Mouse (Mus musculus): Measurements from ENCODE around the gene Aars. TPM values are rescaled to one million over a fixed set of nuclear protein-coding genes. Genes with fewer than 3 reads are reported as not detected.
"Not testable (repeated sequence)": the region's sequence is repeated elsewhere in the genome, so short reads cannot be mapped to it uniquely, and the experiment has no call there.

Gene Aars
- total RNA-seq, 2 experiments from 2014 or later: 10.3 to 26.0 TPM

GRCm38 (mm10) chr8:111053827-111054518 is 21.0 kb downstream of the Aars start:
- no peak for ATAC-seq (ENCODE audit: poor library complexity, severe bottlenecking)

GRCm38 (mm10) chr8:111055031-111055634 is 22.2 kb downstream of the Aars start:
- no peak for ATAC-seq (ENCODE audit: poor library complexity, severe bottlenecking)

GRCm38 (mm10) chr8:111055661-111056060 is 22.7 kb downstream of the Aars start:
- no peak for ATAC-seq (ENCODE audit: poor library complexity, severe bottlenecking)

- ATAC-seq (ENCODE audit: poor library complexity, severe bottlenecking): peak; percentile 99
These were observed 23.3 kb downstream of the Aars start, which contains the start of gene Exosc6 for GRCm38 (mm10) chr8:111056158-111056663. TSS of gene Exosc6 (plus strand) at chr8:111056339.

GRCm38 (mm10) chr8:111056691-111057293 is 23.8 kb downstream of the Aars start:
- ATAC-seq (ENCODE audit: poor library complexity, severe bottlenecking): peak; percentile 19

GRCm38 (mm10) chr8:111058946-111059572 is 26.1 kb downstream of the Aars start:
- ATAC-seq (ENCODE audit: poor library complexity, severe bottlenecking): no peak

- ATAC-seq (ENCODE audit: poor library complexity, severe bottlenecking): peak; percentile 22
These were observed 28.7 kb downstream of the Aars start for GRCm38 (mm10) chr8:111061688-111062071.

- ATAC-seq (ENCODE audit: poor library complexity, severe bottlenecking): peak; percentile 65
These were observed 29.3 kb downstream of the Aars start for GRCm38 (mm10) chr8:111062072-111062757.

- ATAC-seq (ENCODE audit: poor library complexity, severe bottlenecking): no peak
These were observed 29.9 kb downstream of the Aars start for GRCm38 (mm10) chr8:111062893-111063292.

GRCm38 (mm10) chr8:111066308-111066707 is 33.4 kb downstream of the Aars start:
- no peak for ATAC-seq (ENCODE audit: poor library complexity, severe bottlenecking)

- no peak for ATAC-seq (ENCODE audit: poor library complexity, severe bottlenecking)
These were observed 34.5 kb downstream of the Aars start for GRCm38 (mm10) chr8:111067439-111067838.

- ATAC-seq (ENCODE audit: poor library complexity, severe bottlenecking): not testable (repeated sequence)
These were observed 35.7 kb downstream of the Aars start for GRCm38 (mm10) chr8:111068660-111069059.

GRCm38 (mm10) chr8:111075926-111076325 is 43.0 kb downstream of the Aars start:
- no peak for ATAC-seq (ENCODE audit: poor library complexity, severe bottlenecking)

GRCm38 (mm10) chr8:111079461-111079860 is 46.5 kb downstream of the Aars start:
- no peak for ATAC-seq (ENCODE audit: poor library complexity, severe bottlenecking)

- no peak for ATAC-seq (ENCODE audit: poor library complexity, severe bottlenecking)
These were observed 46.9 kb downstream of the Aars start for GRCm38 (mm10) chr8:111079861-111080271.

- no peak for ATAC-seq (ENCODE audit: poor library complexity, severe bottlenecking)
These were observed 48.8 kb downstream of the Aars start for GRCm38 (mm10) chr8:111081580-111082258.

GRCm38 (mm10) chr8:111083936-111084335 is 51.0 kb downstream of the Aars start:
- not testable (repeated sequence) for ATAC-seq (ENCODE audit: poor library complexity, severe bottlenecking)

GRCm38 (mm10) chr8:111090126-111090525 is 57.2 kb downstream of the Aars start:
- peak; percentile 68 for ATAC-seq (ENCODE audit: poor library complexity, severe bottlenecking)

- ATAC-seq (ENCODE audit: poor library complexity, severe bottlenecking): no peak
These were observed 58.8 kb downstream of the Aars start for GRCm38 (mm10) chr8:111091706-111092105.

GRCm38 (mm10) chr8:111092326-111092725 is 59.4 kb downstream of the Aars start, which contains the start of gene Clec18a:
TSS of gene Clec18a (minus strand) at chr8:111092426.
- ATAC-seq (ENCODE audit: poor library complexity, severe bottlenecking): not testable (repeated sequence)

Measured in megakaryocyte, adult 5-6 weeks (primary cell).